Mouse (Mus musculus) heart, embryonic 13.5 days (tissue): ENCODE measurements at regions not wholly inside any gene's neighbourhood (a gene's known extent, or its start where the extent isn't known, plus 50 kb on each side); places are given as distances from the start of the nearest gene placed in this dataset.

Experiments used
- ATAC-seq: fragments of 200-750 bp; cut with Nextera tagmentation; 2 replicates; pipeline ENCODE4 v1.8.0; 2017; ENCODE audit warnings: moderate TSS enrichment; ENCODE audit not compliant: insufficient number of reproducible peaks, low FRiP score, low TSS enrichment; ENCODE audit errors: extremely low read depth
- H3K27ac ChIP-seq: fragments of 300-500 bp; sonication (generic); replicated peaks from 2 replicates; pipeline ENCODE4 v1.5.1; 2015; ENCODE audit warnings: moderate library complexity, mild to moderate bottlenecking, inconsistent platforms
- H3K27me3 ChIP-seq: fragments of 300-500 bp; sonication (generic); replicated peaks from 2 replicates; pipeline ENCODE4 v1.6.1; 2015; ENCODE audit warnings: mild to moderate bottlenecking, inconsistent platforms
- H3K36me3 ChIP-seq: fragments of 300-500 bp; sonication (generic); 2 replicates; pipeline ENCODE4 v1.6.1; 2015; ENCODE audit warnings: mild to moderate bottlenecking, inconsistent platforms
- H3K4me1 ChIP-seq: fragments of 300-500 bp; sonication (generic); 2 replicates; pipeline ENCODE4 v1.6.1; 2015; ENCODE audit warnings: inconsistent platforms
- H3K4me2 ChIP-seq: fragments of 300-500 bp; sonication (generic); 2 replicates; pipeline ENCODE4 v1.6.1; 2015; ENCODE audit warnings: inconsistent platforms, mild to moderate bottlenecking, moderate library complexity
- H3K4me3 ChIP-seq: fragments of 300-500 bp; sonication (generic); 2 replicates; pipeline ENCODE4 v1.5.1; 2015; ENCODE audit warnings: moderate library complexity, mild to moderate bottlenecking, inconsistent platforms
- H3K9ac ChIP-seq: fragments of 300-500 bp; sonication (generic); 2 replicates; pipeline ENCODE4 v1.6.1; 2015; ENCODE audit warnings: inconsistent platforms, mild to moderate bottlenecking, moderate library complexity
- H3K9me3 ChIP-seq: fragments of 300-500 bp; sonication (generic); 2 replicates; pipeline ENCODE4 v1.6.1; 2016; ENCODE audit warnings: inconsistent platforms
- WGBS: fragments of 180-500 bp; shearing (Covaris S2); methylation state at CpG from one replicate; pipeline ENCODE4 v1.1.7; 2015; ENCODE audit warnings: mixed read lengths; 5-methylcytosine and 5-hydroxymethylcytosine counted together

- Histone ChIP-seq H3K36me3 (no peaks in the 10 kb centered on the region), H3K4me1 (peaks cover 45% of the 10 kb centered on the region), H3K4me3 (no peak overlapping the region), H3K9me3 (no peaks in the 10 kb centered on the region), H3K9ac (no peak overlapping the region), H3K4me2 (peak overlapping the region; percentile 32), H3K27ac (peak overlapping the region; percentile 42), H3K27me3 (no peaks in the 10 kb centered on the region)
- WGBS, result 32% methylated on average over 7 of the region's 7 CpGs
- no peak; the same call in 1 of the 2 replicates for ATAC-seq
These were observed 83.5 kb downstream of the Zfp36l2 start for GRCm38 (mm10) chr17:84104242-84104641.

DNA sequence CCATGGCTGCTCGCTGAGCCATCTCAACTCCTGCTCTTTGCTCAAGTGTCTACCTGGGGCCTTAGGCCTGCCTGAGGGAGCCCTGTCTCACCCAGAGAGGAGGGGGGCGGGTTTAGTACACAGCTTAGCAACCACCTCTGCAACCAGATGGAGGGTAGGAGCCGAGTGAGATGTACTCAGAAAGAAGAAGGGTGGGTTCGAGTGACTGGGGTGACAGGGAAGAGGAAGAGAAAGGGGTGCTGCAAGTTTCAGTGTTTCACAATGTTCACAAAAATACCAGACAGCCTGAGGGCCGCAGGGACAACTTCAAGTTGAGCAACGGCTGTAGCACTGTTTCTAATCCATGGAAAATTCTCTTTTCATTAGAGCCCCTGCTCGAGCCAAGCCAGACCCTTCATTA, 84.4 kb downstream of the Zfp36l2 start:
- 0 out of 2 replicates have a peak overlapping the region, but pooled peaks have one; percentile 42 for H3K27ac ChIP-seq
- H3K9ac ChIP-seq, result no peak overlapping the region
- WGBS, result 64% methylated on average over 7 of the region's 7 CpGs
- H3K36me3 ChIP-seq, result no peaks in the 10 kb centered on the region
- no peaks in the 10 kb centered on the region for H3K9me3 ChIP-seq
- H3K4me1 ChIP-seq, result peaks cover 45% of the 10 kb centered on the region
- no peak for ATAC-seq
- H3K4me3 ChIP-seq, result no peak overlapping the region
- H3K4me2 ChIP-seq, result no peak overlapping the region
- no peaks in the 10 kb centered on the region for H3K27me3 ChIP-seq

GRCm38 (mm10) chr17:84101652-84102051, 86.1 kb downstream of the Zfp36l2 start:
- no peak overlapping the region for H3K27ac ChIP-seq
- 68% methylated on average over 1 of the region's 1 CpGs for WGBS

DNA sequence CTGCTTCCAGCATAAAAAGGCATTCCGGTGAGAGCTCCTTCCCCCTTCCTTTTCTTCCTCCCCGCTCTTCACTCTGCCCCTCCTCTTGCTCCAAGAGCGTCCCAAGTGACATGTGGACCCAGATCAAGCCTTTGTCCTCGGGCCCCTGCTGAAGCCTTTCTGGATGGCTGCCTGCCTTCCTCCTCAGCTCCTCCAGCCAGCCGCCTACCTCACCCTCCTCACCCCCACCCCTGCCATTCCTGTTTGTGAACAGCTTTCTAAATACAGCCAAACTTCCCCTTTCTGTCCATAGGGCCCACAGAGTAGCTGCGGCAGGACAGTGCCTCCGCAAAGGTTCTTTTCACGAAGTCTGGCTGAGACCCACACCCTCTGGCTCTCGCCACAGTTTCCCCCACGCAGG, 87.2 kb downstream of the Zfp36l2 start:
- no peak overlapping the region for H3K4me3 ChIP-seq
- H3K36me3 ChIP-seq, result no peaks in the 10 kb centered on the region
- H3K4me1 ChIP-seq, result peaks cover 50% of the 10 kb centered on the region
- no peaks in the 10 kb centered on the region for H3K9me3 ChIP-seq
- ATAC-seq, result no peak
- H3K27ac ChIP-seq, result peak overlapping the region; percentile 33; the same call in 1 of the 2 replicates
- peak overlapping the region; percentile 50; the same call in 1 of the 2 replicates for H3K9ac ChIP-seq
- WGBS, result 54% methylated on average over 10 of the region's 10 CpGs
- H3K4me2 ChIP-seq, result no peak overlapping the region
- peaks cover 12% of the 10 kb centered on the region for H3K27me3 ChIP-seq

More at GRCm38 (mm10) chr17:84101652-84102051, 86.1 kb downstream of the Zfp36l2 start:
- Histone ChIP-seq H3K27me3 (peaks cover 11% of the 10 kb centered on the region), H3K9ac (no peak overlapping the region), H3K9me3 (no peaks in the 10 kb centered on the region), H3K4me3 (no peak overlapping the region), H3K4me1 (peaks cover 47% of the 10 kb centered on the region), H3K4me2 (no peak overlapping the region), H3K36me3 (no peaks in the 10 kb centered on the region)
- no peak for ATAC-seq

DNA sequence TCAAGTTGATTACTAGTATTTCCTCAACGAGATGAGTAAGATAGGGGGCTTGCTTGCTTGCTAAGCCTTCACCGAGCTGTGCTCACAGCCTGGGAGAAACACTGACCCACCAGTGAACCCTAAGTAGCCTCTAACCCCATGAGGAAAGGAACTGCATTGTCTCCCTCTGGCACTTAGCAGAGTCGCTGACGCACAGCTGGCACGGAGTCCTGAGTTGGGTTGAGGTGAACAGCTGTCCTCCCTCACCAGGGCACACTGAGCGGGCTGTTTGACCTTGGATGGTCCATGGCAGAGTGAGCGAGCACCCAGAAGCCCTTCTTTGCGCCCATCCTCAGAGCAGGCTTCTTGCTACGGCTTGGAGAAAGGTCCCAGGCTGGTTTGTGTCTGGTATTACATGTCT, 88.0 kb downstream of the Zfp36l2 start:
- no peak overlapping the region for H3K27ac ChIP-seq
- no peak overlapping the region for H3K9ac ChIP-seq
- peaks cover 12% of the 10 kb centered on the region for H3K27me3 ChIP-seq
- WGBS, result 70% methylated on average over 9 of the region's 9 CpGs
- H3K4me3 ChIP-seq, result no peak overlapping the region
- no peaks in the 10 kb centered on the region for H3K9me3 ChIP-seq
- no peaks in the 10 kb centered on the region for H3K36me3 ChIP-seq
- H3K4me2 ChIP-seq, result no peak overlapping the region
- ATAC-seq, result no peak
- peaks cover 48% of the 10 kb centered on the region for H3K4me1 ChIP-seq

DNA sequence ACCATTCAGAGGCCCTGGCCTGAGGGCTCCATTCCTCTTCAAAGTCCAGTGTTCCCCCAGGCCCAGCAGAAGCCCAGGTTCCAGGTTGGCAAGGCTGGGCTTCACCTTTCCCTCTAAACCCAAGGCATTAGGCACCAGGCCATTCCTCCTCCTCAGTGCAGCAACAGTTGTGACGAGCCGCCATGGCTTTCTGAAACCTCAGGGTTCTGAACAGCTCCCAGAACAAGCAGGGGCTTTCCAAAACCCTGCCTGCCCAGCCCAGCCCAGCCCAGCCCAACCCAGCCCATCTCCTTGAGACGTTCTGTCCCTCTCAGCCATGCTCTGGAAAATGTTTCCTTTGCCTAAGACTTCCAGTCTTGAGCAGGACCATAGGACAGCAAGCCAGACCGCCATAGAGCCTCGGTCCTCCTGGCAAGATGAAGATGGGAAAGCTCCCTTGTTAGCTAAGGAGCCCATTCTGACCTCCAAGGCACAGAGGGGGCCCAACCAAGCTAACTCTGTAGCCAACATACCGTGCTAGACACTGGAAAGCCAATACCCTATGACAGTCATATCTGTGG, 89.8 kb downstream of the Zfp36l2 start:
- ATAC-seq, result no peak
- Histone ChIP-seq H3K4me3 (no peak overlapping the region), H3K36me3 (no peaks in the 10 kb centered on the region), H3K27ac (no peak overlapping the region), H3K9me3 (no peaks in the 10 kb centered on the region), H3K27me3 (peaks cover 12% of the 10 kb centered on the region), H3K9ac (no peak overlapping the region), H3K4me2 (no peak overlapping the region), H3K4me1 (peaks cover 30% of the 10 kb centered on the region)
- 87% methylated on average over 6 of the region's 6 CpGs for WGBS

DNA sequence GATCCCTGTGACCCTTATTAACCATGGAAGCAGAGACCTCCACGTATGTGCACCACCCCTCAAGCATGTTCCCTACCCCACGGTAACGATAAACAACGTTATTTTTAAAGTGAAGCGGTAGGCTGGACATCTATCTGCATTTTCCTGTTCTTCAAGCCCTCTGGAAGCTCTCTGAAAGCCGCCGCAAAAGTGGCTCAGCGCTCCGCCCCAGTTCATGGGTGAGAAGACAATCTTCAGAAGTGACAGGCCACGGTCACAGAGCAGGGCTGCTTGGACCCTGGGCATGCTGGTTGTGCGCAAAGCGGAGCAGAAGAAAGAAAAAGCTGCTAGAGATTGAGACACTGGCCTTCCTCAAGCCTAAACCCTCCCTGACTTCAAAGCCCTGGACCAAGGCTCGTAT, 90.5 kb downstream of the Zfp36l2 start:
- Histone ChIP-seq H3K27ac (no peak overlapping the region), H3K4me1 (peaks cover 30% of the 10 kb centered on the region), H3K9me3 (no peaks in the 10 kb centered on the region), H3K4me3 (no peak overlapping the region), H3K9ac (0 out of 2 replicates have a peak overlapping the region, but pooled peaks have one; percentile 85), H3K36me3 (no peaks in the 10 kb centered on the region), H3K4me2 (no peak overlapping the region), H3K27me3 (peaks cover 12% of the 10 kb centered on the region)
- ATAC-seq, result no peak
- 66% methylated on average over 13 of the region's 13 CpGs for WGBS

GRCm38 (mm10) chr17:84096345-84097260, 91.1 kb downstream of the Zfp36l2 start:
- WGBS, result 5% methylated on average over 59 of the region's 59 CpGs
- H3K27ac ChIP-seq, result peak overlapping the region; percentile 28; the same call in 1 of the 2 replicates
- no peaks in the 10 kb centered on the region for H3K9me3 ChIP-seq
- ATAC-seq, result peak; percentile 61; the same call in 1 of the 2 replicates
- peaks cover 30% of the 10 kb centered on the region for H3K4me1 ChIP-seq
- H3K4me2 ChIP-seq, result peak overlapping the region; percentile 84
- peaks cover 12% of the 10 kb centered on the region for H3K27me3 ChIP-seq
- H3K36me3 ChIP-seq, result no peaks in the 10 kb centered on the region
- H3K9ac ChIP-seq, result peak overlapping the region; percentile 85
- H3K4me3 ChIP-seq, result peak overlapping the region; percentile 52

DNA sequence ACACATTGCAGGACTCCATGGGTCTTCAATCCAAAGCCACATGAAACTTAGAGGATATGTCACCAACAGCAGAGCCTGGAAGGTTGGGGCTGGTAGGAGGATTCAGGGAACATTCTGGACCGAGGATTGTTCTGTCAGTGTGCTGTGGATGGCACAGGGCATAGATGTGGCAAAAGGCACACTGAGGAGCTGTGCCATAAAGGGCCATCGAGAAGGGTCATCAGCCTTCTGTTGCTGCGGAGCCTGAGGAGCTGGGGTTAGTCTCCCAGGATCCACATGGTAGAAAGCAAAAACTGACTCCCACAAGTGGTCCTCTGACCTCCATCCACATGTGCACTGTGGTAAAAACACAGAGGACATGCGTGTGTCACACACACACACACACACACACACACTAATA, 91.9 kb downstream of the Zfp36l2 start:
- Histone ChIP-seq H3K4me1 (peaks cover 30% of the 10 kb centered on the region), H3K36me3 (no peaks in the 10 kb centered on the region), H3K9ac (no peak overlapping the region), H3K27me3 (peaks cover 12% of the 10 kb centered on the region), H3K4me3 (no peak overlapping the region), H3K4me2 (peak overlapping the region; percentile 84), H3K9me3 (no peaks in the 10 kb centered on the region), H3K27ac (no peak overlapping the region; the same call in 1 of the 2 replicates)
- WGBS, result 45% methylated on average over 4 of the region's 4 CpGs
- ATAC-seq, result no peak

DNA sequence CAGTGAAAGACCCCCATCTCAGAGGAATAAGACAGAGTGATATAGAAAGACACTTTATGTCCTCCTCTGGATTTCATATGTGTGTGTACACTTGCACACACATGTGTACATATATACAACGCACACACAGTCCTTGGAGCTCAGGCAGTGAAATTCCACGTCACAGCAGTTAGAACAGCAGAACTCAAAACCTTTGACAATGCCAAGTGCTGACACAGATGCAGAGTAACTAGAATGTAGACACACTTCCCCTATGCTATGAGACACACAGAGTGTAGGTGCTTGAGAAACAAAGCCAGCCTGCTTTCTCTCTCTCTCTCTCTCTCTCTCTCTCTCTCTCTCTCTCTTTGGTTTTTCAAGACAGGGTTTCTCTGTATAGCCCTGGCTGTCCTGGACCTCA, 92.7 kb downstream of the Zfp36l2 start:
- Histone ChIP-seq H3K27me3 (peaks cover 12% of the 10 kb centered on the region), H3K36me3 (no peaks in the 10 kb centered on the region), H3K9ac (no peak overlapping the region), H3K9me3 (no peaks in the 10 kb centered on the region), H3K4me2 (no peak overlapping the region), H3K4me1 (peaks cover 23% of the 10 kb centered on the region), H3K27ac (no peak overlapping the region; the same call in 1 of the 2 replicates), H3K4me3 (no peak overlapping the region)
- WGBS, result 78% methylated on average over 2 of the region's 2 CpGs
- no peak for ATAC-seq

- H3K4me3 ChIP-seq, result no peak overlapping the region
- H3K4me2 ChIP-seq, result no peak overlapping the region
- H3K9me3 ChIP-seq, result no peaks in the 10 kb centered on the region
- ATAC-seq, result no peak
- H3K9ac ChIP-seq, result 0 out of 2 replicates have a peak overlapping the region, but pooled peaks have one; percentile 44
- no peaks in the 10 kb centered on the region for H3K27me3 ChIP-seq
- no peaks in the 10 kb centered on the region for H3K36me3 ChIP-seq
- peaks cover 47% of the 10 kb centered on the region for H3K4me1 ChIP-seq
- WGBS, result 82% methylated on average over 12 of the region's 12 CpGs
- H3K27ac ChIP-seq, result peak overlapping the region; percentile 70
These were observed 101.4 kb downstream of the Zfp36l2 start for GRCm38 (mm10) chr17:84086394-84086793.
